Mouse (Mus musculus) lung, embryonic 16.5 days (tissue): ENCODE data around the gene CK137956. TPM values are rescaled to one million over a fixed set of nuclear protein-coding genes. Genes with fewer than 3 reads are reported as not detected.

Source experiments
- ATAC-seq: fragments of 200-750 bp; cut with Nextera tagmentation; 2 replicates; pipeline ENCODE4 v1.8.0; 2017; ENCODE audit warnings: low read depth, mild to moderate bottlenecking, moderate library complexity
- H3K27ac ChIP-seq: fragments of 300-500 bp; sonication (generic); 2 replicates; pipeline ENCODE4 v1.5.1; 2014; ENCODE audit warnings: mild to moderate bottlenecking, control low read depth, low read length
- H3K27me3 ChIP-seq: fragments of 300-500 bp; sonication (generic); 2 replicates; pipeline ENCODE4 v1.6.1; 2014; ENCODE audit warnings: low read depth, low read length, mixed read lengths; ENCODE audit not compliant: control insufficient read depth, insufficient read depth
- H3K36me3 ChIP-seq: fragments of 300-500 bp; sonication (generic); 2 replicates; pipeline ENCODE4 v1.6.1; 2014; ENCODE audit warnings: low read length; ENCODE audit not compliant: control insufficient read depth, insufficient read depth
- H3K4me1 ChIP-seq: fragments of 300-500 bp; sonication (generic); replicated peaks from 2 replicates; pipeline ENCODE4 v1.6.1; 2014; ENCODE audit warnings: low read length, mixed read lengths; ENCODE audit not compliant: control insufficient read depth, insufficient read depth
- H3K4me2 ChIP-seq: fragments of 300-500 bp; sonication (generic); 2 replicates; pipeline ENCODE4 v1.6.1; 2014; ENCODE audit warnings: low read depth, low read length, control low read depth
- H3K4me3 ChIP-seq: fragments of 300-500 bp; sonication (generic); 2 replicates; pipeline ENCODE4 v1.5.1; 2014; ENCODE audit warnings: mild to moderate bottlenecking, low read length, control low read depth
- H3K9ac ChIP-seq: fragments of 300-500 bp; sonication (generic); 2 replicates; pipeline ENCODE4 v1.6.1; 2014; ENCODE audit warnings: low read length, control low read depth
- H3K9me3 ChIP-seq: fragments of 300-500 bp; sonication (generic); 2 replicates; pipeline ENCODE4 v1.6.1; 2016; ENCODE audit warnings: low read length; ENCODE audit not compliant: control insufficient read depth
- WGBS: fragments of 180-500 bp; shearing (Covaris S2); extraction: QIAGEN DNeasy Blood & Tissue Kit; methylation state at CpG from one replicate; pipeline ENCODE4 v1.1.7; 2014; 5-methylcytosine and 5-hydroxymethylcytosine counted together
- polyA plus RNA-seq: library from polyadenylated mRNA; unstranded; fragments of >200 nt; fragmentation: Nextera tagmentation; extraction: Ambion mirVana; gene quantifications from 2 replicates; pipeline ENCODE4 v1.2.1, GENCODE M21; 2015

CK137956 gene
- polyA plus RNA-seq, 1 experiment from 2014 or later = not detected

DNA sequence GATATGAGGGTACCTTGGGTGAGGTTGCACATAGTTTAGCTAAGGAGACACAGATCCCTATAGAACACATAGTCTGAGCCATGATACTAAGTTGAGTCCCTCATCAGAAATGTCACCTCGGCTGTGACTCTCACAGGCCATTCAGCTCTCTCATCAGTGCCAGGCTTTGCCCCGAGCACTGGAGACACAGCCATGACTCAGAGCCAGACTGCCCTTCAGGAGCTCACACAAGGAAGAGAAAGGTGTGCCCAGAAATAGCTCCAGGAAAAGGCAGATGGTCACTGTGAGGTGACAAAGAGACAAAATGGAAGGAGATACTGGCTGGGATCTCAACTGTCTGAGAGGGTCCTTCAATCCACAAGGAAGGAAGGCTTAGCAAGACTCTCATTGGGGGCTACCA lies 23.1 kb downstream of the CK137956 start:
- 60% methylated on average over 2 of the region's 2 CpGs for WGBS
- H3K27ac ChIP-seq = no peak overlapping the region
- no peaks in the 10 kb centered on the region for H3K27me3 ChIP-seq
- H3K36me3 ChIP-seq = no peaks in the 10 kb centered on the region
- no peak overlapping the region for H3K4me2 ChIP-seq
- H3K9me3 ChIP-seq = no peaks in the 10 kb centered on the region
- no peak for ATAC-seq
- no peaks in the 10 kb centered on the region for H3K4me1 ChIP-seq
- H3K9ac ChIP-seq = no peak overlapping the region
- no peak overlapping the region for H3K4me3 ChIP-seq

DNA sequence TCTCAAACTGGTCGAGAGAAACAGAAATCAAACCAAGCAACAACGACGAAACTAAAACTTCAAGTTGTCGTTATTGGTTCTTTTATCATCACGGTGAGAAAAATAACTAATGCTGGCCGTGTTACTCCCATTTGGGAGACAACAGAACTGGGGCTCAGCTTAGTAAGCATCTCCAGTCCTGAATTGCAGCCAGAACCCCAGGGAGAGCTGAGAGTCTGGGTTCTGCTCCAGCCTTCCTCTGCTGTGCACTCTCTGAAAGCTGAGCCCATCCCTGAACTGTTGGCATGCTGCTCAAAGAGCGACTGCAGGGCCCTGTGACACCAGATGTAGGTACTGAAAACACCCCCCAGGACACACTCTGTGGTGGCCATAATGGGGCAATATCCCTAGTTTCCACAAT lies 33.3 kb downstream of the CK137956 start:
- H3K9ac ChIP-seq = no peak overlapping the region
- 72% methylated on average over 7 of the region's 7 CpGs for WGBS
- H3K27ac ChIP-seq = no peak overlapping the region
- no peaks in the 10 kb centered on the region for H3K27me3 ChIP-seq
- no peak overlapping the region for H3K4me3 ChIP-seq
- H3K9me3 ChIP-seq = no peaks in the 10 kb centered on the region
- H3K4me2 ChIP-seq = no peak overlapping the region
- no peaks in the 10 kb centered on the region for H3K36me3 ChIP-seq
- no peaks in the 10 kb centered on the region for H3K4me1 ChIP-seq
- no peak for ATAC-seq

DNA sequence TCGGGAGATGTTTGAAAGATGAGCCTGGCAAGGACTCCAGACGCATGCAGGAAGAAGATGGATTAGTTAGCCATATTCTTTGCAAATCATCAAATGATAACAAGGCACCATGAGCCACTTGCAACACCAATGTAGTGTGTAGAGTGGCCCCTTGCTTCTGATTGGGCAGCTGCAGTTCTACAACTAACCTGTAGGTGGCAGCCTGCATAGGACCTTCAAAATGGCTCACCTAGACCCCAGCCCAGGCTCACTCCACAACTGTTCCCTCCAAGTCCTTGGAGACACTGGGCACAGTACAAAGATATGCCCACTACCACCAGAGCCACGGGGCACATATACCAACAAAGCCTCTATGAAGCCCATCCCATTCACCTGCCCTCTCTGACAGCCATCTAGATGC lies 35.4 kb downstream of the CK137956 start:
- Histone ChIP-seq H3K9ac (no peak overlapping the region), H3K4me2 (no peak overlapping the region), H3K9me3 (no peaks in the 10 kb centered on the region), H3K36me3 (no peaks in the 10 kb centered on the region), H3K4me1 (no peaks in the 10 kb centered on the region), H3K4me3 (no peak overlapping the region), H3K27ac (no peak overlapping the region), H3K27me3 (no peaks in the 10 kb centered on the region)
- 60% methylated on average over 3 of the region's 3 CpGs for WGBS
- ATAC-seq = no peak

DNA sequence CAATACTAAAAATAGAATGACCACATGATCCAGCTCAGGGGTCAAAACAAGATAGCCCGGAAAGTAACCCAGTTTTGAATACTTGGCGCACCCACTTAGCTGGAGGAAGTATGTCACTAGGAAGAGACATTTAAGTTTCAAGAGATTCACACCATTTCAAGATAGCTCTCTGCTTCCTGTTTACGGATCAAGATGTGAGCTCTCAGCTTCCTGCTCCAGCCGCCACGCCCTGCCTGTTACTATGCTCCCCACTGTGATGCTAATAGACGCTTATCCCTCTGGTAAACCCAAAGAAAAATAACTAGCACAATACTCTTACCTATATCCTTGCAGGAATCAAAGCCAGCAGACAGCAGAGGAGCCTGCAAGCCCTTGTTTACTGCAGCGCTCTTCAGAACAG lies 57.2 kb downstream of the CK137956 start:
- H3K9me3 ChIP-seq = no peaks in the 10 kb centered on the region
- no peak overlapping the region for H3K9ac ChIP-seq
- H3K4me3 ChIP-seq = no peak overlapping the region
- no peak overlapping the region for H3K4me2 ChIP-seq
- no peak overlapping the region for H3K27ac ChIP-seq
- 74% methylated on average over 7 of the region's 7 CpGs for WGBS
- no peaks in the 10 kb centered on the region for H3K36me3 ChIP-seq
- no peaks in the 10 kb centered on the region for H3K4me1 ChIP-seq
- ATAC-seq = no peak
- H3K27me3 ChIP-seq = no peaks in the 10 kb centered on the region

DNA sequence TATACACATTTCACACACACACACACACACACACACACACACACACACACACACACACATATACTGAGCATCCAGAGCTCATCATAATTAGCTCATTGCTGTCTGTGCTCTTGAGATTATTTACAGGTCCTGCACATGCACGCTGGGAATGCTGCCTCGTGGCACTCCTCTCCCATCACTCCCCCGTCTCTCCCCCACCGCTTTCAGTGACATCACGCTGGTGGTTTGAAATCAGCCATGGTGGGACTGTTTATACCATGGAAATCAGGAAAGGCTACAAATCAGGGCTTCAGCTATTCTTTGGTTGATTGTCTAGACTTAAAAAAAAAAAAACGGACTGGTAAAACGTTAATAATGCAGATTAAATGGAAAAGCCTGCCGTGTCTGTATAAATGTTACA lies 63.6 kb downstream of the CK137956 start:
- no peaks in the 10 kb centered on the region for H3K27me3 ChIP-seq
- no peak for ATAC-seq
- no peaks in the 10 kb centered on the region for H3K4me1 ChIP-seq
- H3K9me3 ChIP-seq = no peaks in the 10 kb centered on the region
- no peaks in the 10 kb centered on the region for H3K36me3 ChIP-seq
- 61% methylated on average over 8 of the region's 8 CpGs for WGBS
- no peak overlapping the region for H3K27ac ChIP-seq
- H3K4me2 ChIP-seq = no peak overlapping the region
- H3K9ac ChIP-seq = no peak overlapping the region
- H3K4me3 ChIP-seq = no peak overlapping the region

DNA sequence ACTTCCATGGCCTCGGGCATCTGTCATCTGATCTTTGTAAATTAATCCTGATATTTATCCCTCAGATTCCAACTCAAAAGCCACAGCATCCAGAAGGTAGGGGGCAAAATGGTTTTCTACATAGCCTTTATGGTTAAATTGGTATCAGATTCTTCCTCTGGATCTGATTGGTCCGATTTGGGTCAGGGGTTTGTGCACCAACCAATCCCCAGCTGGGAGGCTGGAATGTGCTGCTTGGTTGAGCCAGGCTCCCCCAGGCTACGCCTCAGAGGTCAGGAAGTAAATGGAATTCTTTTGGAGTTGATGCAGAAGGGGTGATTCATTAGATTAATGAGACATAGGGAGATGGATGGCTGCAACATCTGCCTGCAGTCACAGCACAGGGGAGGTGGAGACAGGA lies 66.8 kb downstream of the CK137956 start:
- H3K4me2 ChIP-seq = no peak overlapping the region
- 56% methylated on average over 3 of the region's 3 CpGs for WGBS
- ATAC-seq = no peak
- H3K27ac ChIP-seq = no peak overlapping the region
- no peaks in the 10 kb centered on the region for H3K9me3 ChIP-seq
- no peak overlapping the region for H3K9ac ChIP-seq
- H3K27me3 ChIP-seq = no peaks in the 10 kb centered on the region
- H3K36me3 ChIP-seq = no peaks in the 10 kb centered on the region
- no peak overlapping the region for H3K4me3 ChIP-seq
- no peaks in the 10 kb centered on the region for H3K4me1 ChIP-seq

DNA sequence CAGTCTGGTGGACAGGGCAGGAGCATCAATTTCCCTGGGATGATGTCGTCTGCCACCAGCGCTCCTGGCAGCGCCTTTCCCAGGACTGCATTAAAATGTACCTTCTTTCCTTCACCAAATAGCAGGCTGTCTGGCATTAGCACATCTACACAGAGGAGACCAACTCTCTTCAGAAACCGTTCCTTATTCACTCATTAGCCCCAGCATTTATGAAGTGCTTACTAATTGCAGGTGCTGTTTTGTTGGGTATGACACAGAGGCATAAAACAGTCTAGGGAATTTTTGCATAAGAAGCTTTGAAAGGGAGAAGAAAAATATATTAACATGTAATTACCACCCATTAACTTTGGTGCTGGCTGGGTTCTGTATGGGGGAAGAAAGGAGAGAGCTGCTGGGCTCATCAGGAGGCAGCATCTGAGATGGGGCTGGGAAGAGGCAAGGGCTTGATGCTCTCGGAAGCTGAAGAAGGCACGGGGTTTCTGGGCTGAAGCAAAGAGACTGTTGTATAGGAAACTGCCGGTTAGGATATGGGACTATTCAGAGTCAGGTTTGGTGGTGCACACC lies 69.8 kb downstream of the CK137956 start:
- no peak overlapping the region for H3K9ac ChIP-seq
- 79% methylated on average over 7 of the region's 7 CpGs for WGBS
- no peaks in the 10 kb centered on the region for H3K4me1 ChIP-seq
- no peaks in the 10 kb centered on the region for H3K9me3 ChIP-seq
- no peaks in the 10 kb centered on the region for H3K27me3 ChIP-seq
- H3K4me3 ChIP-seq = no peak overlapping the region
- H3K27ac ChIP-seq = no peak overlapping the region
- H3K36me3 ChIP-seq = no peaks in the 10 kb centered on the region
- ATAC-seq = no peak
- no peak overlapping the region for H3K4me2 ChIP-seq

DNA sequence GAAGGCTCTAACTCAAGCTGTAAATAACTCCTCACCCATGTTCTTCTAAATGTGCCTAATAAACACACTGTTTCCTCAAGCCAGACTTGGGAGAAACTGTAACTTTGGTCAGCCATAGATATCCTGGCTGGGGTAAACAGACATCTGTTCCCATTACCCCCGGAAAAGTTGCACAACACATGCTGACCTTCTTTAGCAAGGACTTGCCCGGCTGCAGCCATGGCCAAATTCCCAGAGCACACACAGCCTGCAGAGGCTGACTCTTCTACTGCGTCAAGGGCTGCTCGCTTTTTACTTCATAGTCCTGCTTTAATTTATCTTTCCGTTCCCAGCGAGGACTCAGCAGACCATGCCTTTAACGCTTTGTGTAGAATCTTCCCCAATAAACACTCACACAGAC lies 81.7 kb downstream of the CK137956 start:
- Histone ChIP-seq H3K4me1 (no peaks in the 10 kb centered on the region), H3K4me2 (no peak overlapping the region), H3K27ac (no peak overlapping the region), H3K9me3 (peaks cover 3% of the 10 kb centered on the region; the same call in 1 of the 2 replicates), H3K27me3 (no peaks in the 10 kb centered on the region), H3K4me3 (no peak overlapping the region), H3K9ac (no peak overlapping the region), H3K36me3 (no peaks in the 10 kb centered on the region)
- WGBS = 66% methylated on average over 7 of the region's 7 CpGs
- no peak; the same call in 1 of the 2 replicates for ATAC-seq

DNA sequence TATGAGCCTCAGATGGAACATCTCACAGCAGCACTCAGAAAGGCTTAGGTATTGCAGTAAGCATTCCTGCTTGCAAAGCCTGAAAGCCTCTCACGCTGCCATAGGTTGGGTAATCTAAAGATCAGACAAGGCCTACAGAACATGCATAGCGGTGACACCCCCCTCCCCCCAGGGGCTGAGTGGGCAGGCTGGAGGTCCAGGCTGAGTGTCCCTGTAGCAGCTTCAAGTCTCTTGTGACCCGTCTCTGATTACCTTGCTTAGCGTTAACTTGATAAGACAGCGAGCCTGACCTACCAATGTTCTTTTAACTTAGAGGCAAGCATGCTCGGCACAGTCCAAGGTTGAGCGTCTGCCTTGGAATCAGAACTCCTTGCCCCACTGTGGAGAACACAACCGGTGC lies 91.8 kb downstream of the CK137956 start:
- Histone ChIP-seq H3K9ac (no peak overlapping the region), H3K4me3 (no peak overlapping the region), H3K9me3 (no peaks in the 10 kb centered on the region), H3K4me2 (no peak overlapping the region), H3K27ac (no peak overlapping the region), H3K4me1 (no peaks in the 10 kb centered on the region), H3K36me3 (no peaks in the 10 kb centered on the region), H3K27me3 (no peaks in the 10 kb centered on the region)
- no peak for ATAC-seq
- 87% methylated on average over 8 of the region's 8 CpGs for WGBS
